Mouse (Mus musculus): ENCODE measurements around the gene Gm1113.

Gene Gm1113

GRCm38 (mm10) chr9:35518169-35518568, at the start of gene Gm1113:
Gene Gm1113 (minus strand): TSS chr9:35518269.
- in situ Hi-C loops (cut with MseI, MboI): no loop called here

GRCm38 (mm10) chr9:35564536-35565240, 46.6 kb upstream of the Gm1113 start:
- in situ Hi-C loops (cut with MseI, MboI): no loop called here

GRCm38 (mm10) chr9:35561583-35561982, 43.5 kb upstream of the Gm1113 start:
- in situ Hi-C loops (cut with MseI, MboI): no loop called here

DNA sequence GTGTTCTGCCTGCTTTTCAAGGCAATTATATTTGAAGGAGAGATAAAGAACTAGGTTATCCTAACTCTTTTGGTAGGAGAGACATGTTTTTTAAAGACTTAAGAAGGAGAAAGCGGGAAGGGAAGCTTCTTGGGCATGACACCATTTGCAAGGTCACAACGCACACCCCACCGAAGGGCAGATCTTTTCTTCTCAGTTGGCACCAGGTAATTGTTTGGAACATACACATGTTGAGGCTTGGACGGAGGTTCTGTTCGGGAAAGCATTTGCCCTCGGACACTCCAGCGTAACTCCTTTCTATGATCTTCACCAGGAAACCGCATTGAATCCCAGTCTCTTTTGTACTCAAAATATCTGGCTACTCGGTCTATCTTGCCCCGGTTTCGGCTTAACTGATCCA, 43.0 kb upstream of the Gm1113 start:
- in situ Hi-C loops (cut with MseI, MboI): no loop called here

- in situ Hi-C loops (cut with MseI, MboI): no loop called here
Measured at GRCm38 (mm10) chr9:35559009-35559890, 41.2 kb upstream of the Gm1113 start.

GRCm38 (mm10) chr9:35558257-35559008, 40.4 kb upstream of the Gm1113 start, which contains the start of the genes Ddx25 and Pus3:
Gene Ddx25 (minus strand): TSS chr9:35558528.
Gene Pus3 (plus strand): TSS chr9:35558595.
- in situ Hi-C loops (cut with MseI, MboI): no loop called here

- in situ Hi-C loops (cut with MseI, MboI): no loop called here
Measured at GRCm38 (mm10) chr9:35556494-35557102, 38.5 kb upstream of the Gm1113 start.

- in situ Hi-C loops (cut with MseI, MboI): no loop called here
Measured at GRCm38 (mm10) chr9:35548455-35548854, 30.4 kb upstream of the Gm1113 start.

- in situ Hi-C loops (cut with MseI, MboI): no loop called here
Measured at GRCm38 (mm10) chr9:35546745-35547144, 28.7 kb upstream of the Gm1113 start.

- in situ Hi-C loops (cut with MseI, MboI): no loop called here
Measured at GRCm38 (mm10) chr9:35545704-35546103, 27.6 kb upstream of the Gm1113 start.

GRCm38 (mm10) chr9:35544666-35545065, 26.6 kb upstream of the Gm1113 start:
- in situ Hi-C loops (cut with MseI, MboI): loop anchor here in 1 of 2 experiments (5.0 kb wide), 1 partner anchor 262 kb away; no protein-coding TSS in a partner anchor

- in situ Hi-C loops (cut with MseI, MboI): loop anchor here in 1 of 2 experiments (5.0 kb wide), 1 partner anchor 261 kb away; no protein-coding TSS in a partner anchor
Measured at GRCm38 (mm10) chr9:35543099-35543860, 25.2 kb upstream of the Gm1113 start.

DNA sequence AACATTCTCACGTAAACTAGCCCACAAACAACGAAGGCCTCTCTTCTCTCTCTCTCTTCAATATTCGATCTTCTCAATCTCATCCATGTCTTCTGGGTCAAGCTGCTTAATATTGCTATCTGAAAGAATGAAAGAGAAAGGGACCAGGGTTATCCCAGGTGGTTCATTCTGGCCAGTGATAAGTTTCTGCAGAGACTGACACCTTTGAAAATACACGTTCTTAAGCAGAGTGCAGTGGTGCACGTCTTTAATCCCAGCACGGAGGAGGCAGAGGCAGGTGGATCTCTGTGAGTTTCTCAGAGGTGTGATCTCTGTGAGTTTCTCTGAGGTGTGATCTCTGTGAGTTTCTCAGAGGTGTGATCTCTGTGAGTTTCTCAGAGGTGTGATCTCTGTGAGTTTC, 23.9 kb upstream of the Gm1113 start:
- in situ Hi-C loops (cut with MseI, MboI): loop anchor here in 1 of 2 experiments (5.0 kb wide), 1 partner anchor 260 kb away; no protein-coding TSS in a partner anchor

GRCm38 (mm10) chr9:35541488-35541887, 23.4 kb upstream of the Gm1113 start:
- in situ Hi-C loops (cut with MseI, MboI): loop anchor here in 1 of 2 experiments (5.0 kb wide), 1 partner anchor 259 kb away; no protein-coding TSS in a partner anchor

DNA sequence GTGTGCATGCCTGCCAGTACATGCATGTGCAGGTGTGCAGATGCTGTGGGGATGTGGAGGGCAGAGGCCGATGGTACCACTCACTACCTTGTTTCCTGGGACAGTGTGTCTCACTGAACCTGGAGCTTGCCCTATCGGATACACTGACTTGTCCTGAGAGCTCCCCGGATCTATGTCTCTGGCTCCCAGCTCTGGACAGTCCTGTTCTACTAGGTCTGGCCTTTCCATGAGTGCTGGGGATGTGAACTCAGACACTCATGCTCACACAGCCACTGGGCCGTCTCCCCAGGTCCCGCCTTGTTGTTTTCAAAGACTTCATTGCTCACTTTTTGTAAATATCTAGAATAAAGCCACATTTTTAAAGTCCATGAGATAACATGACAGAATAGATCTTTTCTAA, 23.0 kb upstream of the Gm1113 start:
- in situ Hi-C loops (cut with MseI, MboI): loop anchor here in 1 of 2 experiments (5.0 kb wide), 1 partner anchor 259 kb away; no protein-coding TSS in a partner anchor

- in situ Hi-C loops (cut with MseI, MboI): loop anchor here in 1 of 2 experiments (5.0 kb wide), 1 partner anchor 257 kb away; no protein-coding TSS in a partner anchor
Measured at GRCm38 (mm10) chr9:35539001-35539750, 21.1 kb upstream of the Gm1113 start.

DNA sequence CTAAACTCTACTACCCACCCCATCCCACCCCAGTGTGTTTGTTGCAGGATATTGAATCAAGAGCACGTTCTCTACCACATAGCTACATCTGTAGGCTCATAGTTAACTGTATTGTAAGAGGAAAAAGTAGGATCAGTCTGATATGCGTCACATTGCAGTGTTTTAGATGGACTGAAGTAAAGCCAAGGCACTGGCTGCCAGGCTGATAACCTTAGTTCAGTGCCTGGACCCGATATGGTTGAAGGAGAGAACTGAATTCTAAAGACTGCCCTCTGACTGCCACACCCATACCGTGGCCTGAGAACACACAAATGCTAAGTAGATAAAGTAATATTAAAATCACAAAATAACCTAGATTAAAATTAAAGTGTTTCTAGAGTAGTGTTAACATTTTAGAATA, 17.8 kb upstream of the Gm1113 start:
- in situ Hi-C loops (cut with MseI, MboI): loop anchor here in 1 of 2 experiments (5.0 kb wide), 1 partner anchor 254 kb away; no protein-coding TSS in a partner anchor

GRCm38 (mm10) chr9:35535110-35535509, 17.0 kb upstream of the Gm1113 start:
- in situ Hi-C loops (cut with MseI, MboI): loop anchor here in 1 of 2 experiments (5.0 kb wide), 1 partner anchor 253 kb away; no protein-coding TSS in a partner anchor

DNA sequence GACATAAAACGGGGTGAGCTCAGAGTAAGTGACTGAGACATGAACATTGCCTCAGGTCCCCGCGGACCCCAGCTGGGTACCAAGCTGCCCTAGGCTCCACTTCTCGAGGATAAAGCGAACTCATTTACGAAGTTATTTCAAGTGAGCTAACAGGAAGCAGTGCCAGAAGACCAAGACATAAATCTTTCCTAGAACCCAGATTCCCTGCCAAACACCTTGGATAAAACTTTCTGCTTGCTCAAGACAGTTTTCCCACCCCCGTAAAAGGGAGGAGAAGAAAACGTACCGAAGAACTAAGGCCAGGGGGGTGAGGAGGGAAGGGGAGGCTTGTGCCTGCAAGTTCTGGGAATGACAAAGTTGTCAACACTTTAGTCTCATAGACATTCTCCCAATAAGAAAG, 15.2 kb upstream of the Gm1113 start:
- in situ Hi-C loops (cut with MseI, MboI): no loop called here
